Mouse (Mus musculus) C2C12 (cell line): Measurements from ENCODE around the gene Clmp. TPM values are rescaled to one million over a fixed set of nuclear protein-coding genes. Genes with fewer than 3 reads are reported as not detected.
A peak's percentile ranks its signal among the peaks of the same experiment; 100 is the strongest.

ENCODE experiments used
- H3K27me3 ChIP-seq: one replicate; pipeline ENCODE4 v1.6.1; 2011; ENCODE audit not compliant: control insufficient read depth, insufficient read depth, insufficient read length
- H3K36me3 ChIP-seq: one replicate; pipeline ENCODE4 v1.6.1; 2011; ENCODE audit not compliant: control insufficient read depth, insufficient read depth
- H3K4me3 ChIP-seq: one replicate; pipeline ENCODE4 v1.5.1; 2011; ENCODE audit warnings: mild to moderate bottlenecking, control low read depth; ENCODE audit not compliant: poor library complexity, insufficient read depth, severe bottlenecking
- H3K79me2 ChIP-seq: one replicate; pipeline ENCODE4 v1.6.1; 2011; ENCODE audit not compliant: control insufficient read depth, insufficient read depth
- H3K79me3 ChIP-seq: one replicate; pipeline ENCODE4 v1.6.1; 2011; ENCODE audit warnings: low read depth, control low read depth
- H3ac ChIP-seq: one replicate; pipeline ENCODE3; 2011; ENCODE audit warnings: low read depth; ENCODE audit not compliant: control insufficient read depth, insufficient read length
- CEBPB ChIP-seq: IDR thresholded peaks from one replicate; pipeline ENCODE4 v1.6.1; 2011; ENCODE audit warnings: low read depth, mild to moderate bottlenecking, control low read depth, moderate library complexity
- CTCF ChIP-seq: IDR thresholded peaks from one replicate; pipeline ENCODE4 v1.5.1; 2011; ENCODE audit not compliant: control insufficient read depth, insufficient read depth, insufficient read length
- FOSL1 ChIP-seq: IDR thresholded peaks from one replicate; pipeline ENCODE4 v1.8.0; 2011; ENCODE audit warnings: mild to moderate bottlenecking, low read length; ENCODE audit not compliant: poor library complexity, insufficient read depth, severe bottlenecking
- MAX ChIP-seq: IDR thresholded peaks from one replicate; pipeline ENCODE4 v1.6.1; 2011; ENCODE audit warnings: mild to moderate bottlenecking, control low read depth
- MYOD1 ChIP-seq: IDR thresholded peaks from one replicate; pipeline ENCODE4 v1.6.1; 2011; ENCODE audit warnings: low read depth; ENCODE audit not compliant: control insufficient read depth, insufficient read length
- MYOG ChIP-seq: IDR thresholded peaks from one replicate; pipeline ENCODE4 v1.6.1; 2011; ENCODE audit not compliant: control insufficient read depth, insufficient read length; ENCODE audit errors: extremely low read depth
- USF1 ChIP-seq: IDR thresholded peaks from one replicate; pipeline ENCODE4 v1.6.1; 2011; ENCODE audit warnings: low read depth, mild to moderate bottlenecking, control low read depth, moderate library complexity
- long read RNA-seq, 2 experiments: library from polyadenylated mRNA; unstranded; transcript quantifications; one replicate each; pipeline ENCODE4 v2.0.0; 2019 to 2020
- polyA plus RNA-seq: library from polyadenylated mRNA; unstranded; fragments of >200 nt; fragmentation: generic; extraction: Trizol; gene quantifications from one replicate; pipeline ENCODE4 v1.2.1, GENCODE M21; 2012; ENCODE audit warnings: missing spikeins

Gene Clmp
- 13.6 TPM for polyA plus RNA-seq
- long read RNA-seq, experiment 1, full-length matches to known transcripts: 26 of 35 reads
- long read RNA-seq, experiment 1, partial matches to known transcripts: 0 of 35 reads
- long read RNA-seq, experiment 1, other reads (novel, unspliced or antisense): 9 of 35 reads
- long read RNA-seq, experiment 2, full-length matches to known transcripts: 70 of 79 reads
- long read RNA-seq, experiment 2, partial matches to known transcripts: 3 of 79 reads
- long read RNA-seq, experiment 2, other reads (novel, unspliced or antisense): 6 of 79 reads

DNA sequence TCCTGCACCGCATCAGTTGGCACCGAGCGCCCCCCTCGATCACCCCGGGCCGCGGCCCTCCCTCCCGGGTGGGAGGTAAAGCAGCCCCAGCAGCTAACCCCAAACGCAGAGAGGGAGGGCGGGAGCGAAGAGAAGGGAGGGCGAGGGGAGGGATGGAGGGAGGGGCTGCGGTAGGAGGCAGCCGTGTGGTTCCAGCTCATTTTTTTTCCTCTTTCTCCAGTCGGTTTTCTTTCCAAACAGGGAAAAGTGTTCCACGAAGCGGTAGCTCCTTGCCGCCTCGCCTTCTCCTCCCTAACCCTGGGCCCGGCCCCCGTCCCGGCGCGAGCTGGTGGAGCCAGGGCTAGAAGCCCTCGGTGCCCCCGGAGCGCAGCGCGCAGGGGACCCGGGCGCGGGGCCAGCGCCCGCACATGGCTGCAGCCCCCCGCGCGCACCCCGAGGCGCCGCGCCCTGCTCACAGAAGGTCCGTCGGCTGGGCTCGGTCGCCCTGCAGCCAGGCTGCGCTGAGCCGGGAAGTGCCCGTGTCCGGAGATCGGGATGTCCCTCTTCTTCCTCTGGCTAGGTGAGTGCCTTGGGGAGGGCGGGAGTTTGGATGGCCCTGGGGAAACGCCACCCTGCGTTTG, at the start of gene Clmp:
Clmp (plus strand) TSS at position 162 of the 620 bp plus-strand sequence.
- Histone ChIP-seq H3K36me3 (no peaks in the 10 kb centered on the region), H3K79me3 (peaks cover 2% of the 10 kb centered on the region), H3K4me3 (peak within 1 kb of the TSS; percentile 50), H3K27me3 (no peaks in the 10 kb centered on the region), H3K79me2 (peaks cover 24% of the 10 kb centered on the region), H3ac (peak within 1 kb of the TSS; percentile 82)
- TF ChIP-seq FOSL1 (no peak), USF1 (no peak)

DNA sequence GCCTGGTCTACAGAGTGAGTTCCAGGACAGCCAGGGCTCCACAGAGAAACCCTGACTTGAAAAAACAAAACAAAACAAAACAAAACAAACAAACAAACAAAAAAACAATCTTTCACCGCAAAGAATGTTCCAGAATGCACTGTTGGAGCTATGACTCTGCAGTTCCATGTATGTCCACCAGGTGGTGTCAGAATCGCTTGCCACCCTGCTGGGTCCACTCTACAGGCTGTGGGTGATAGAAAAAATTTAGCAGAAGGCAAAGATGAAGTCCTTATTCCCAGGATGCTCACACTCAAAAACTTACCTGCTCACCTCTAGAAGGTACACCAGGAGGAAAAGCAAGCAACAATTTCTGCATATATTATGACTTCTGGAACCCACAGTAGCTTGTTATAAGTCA, 49.7 kb upstream of the Clmp start:
- TF ChIP-seq USF1 (no peak), CTCF (peak; percentile 14), MYOD1 (no peak), MYOG (no peak)

DNA sequence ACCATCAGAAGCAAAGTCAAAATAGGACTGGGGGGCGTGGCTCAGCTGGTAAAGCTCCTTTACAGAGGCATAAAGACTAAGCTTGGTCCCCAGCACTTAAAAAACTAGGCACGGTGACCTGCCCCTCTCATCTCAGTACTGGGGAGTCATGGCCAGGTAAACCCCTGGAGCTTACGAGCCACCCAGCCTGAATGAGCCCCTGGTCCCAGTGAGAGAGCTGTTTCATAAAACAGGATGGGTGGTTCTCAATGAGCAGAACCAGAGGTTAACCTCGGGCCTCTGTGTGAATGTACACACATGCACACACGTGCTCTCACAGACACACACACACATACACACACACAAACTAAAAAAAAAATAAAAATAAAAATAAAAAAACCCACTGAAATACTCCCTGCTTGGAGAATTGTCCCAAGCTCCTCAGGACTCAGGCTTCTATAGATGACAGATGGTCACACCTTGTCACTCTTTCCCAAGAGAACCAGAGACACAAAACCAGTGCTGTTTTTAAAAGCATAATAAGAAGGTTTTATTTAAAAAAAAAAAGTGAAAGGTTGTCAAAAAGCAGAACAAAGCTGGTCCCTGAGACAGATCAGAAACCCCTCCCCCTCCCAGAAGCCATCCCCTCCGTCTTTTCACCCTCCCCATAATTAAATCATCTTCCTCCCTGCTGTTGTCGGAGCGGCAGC, 47.9 kb upstream of the Clmp start:
- no peaks in the 10 kb centered on the region for H3K36me3 ChIP-seq
- no peaks in the 10 kb centered on the region for H3K79me3 ChIP-seq
- TF ChIP-seq CEBPB: no peak
- no peak for TF ChIP-seq CTCF
- no peaks in the 10 kb centered on the region for H3K27me3 ChIP-seq
- H3ac ChIP-seq: no peak overlapping the region
- no peak overlapping the region for H3K4me3 ChIP-seq
- H3K79me2 ChIP-seq: no peaks in the 10 kb centered on the region

More for the DNA sequence above, 49.7 kb upstream of the Clmp start:
- Histone ChIP-seq H3K27me3 (no peaks in the 10 kb centered on the region), H3K36me3 (no peaks in the 10 kb centered on the region), H3K4me3 (no peak overlapping the region), H3K79me3 (no peaks in the 10 kb centered on the region), H3K79me2 (no peaks in the 10 kb centered on the region), H3ac (no peak overlapping the region)

DNA sequence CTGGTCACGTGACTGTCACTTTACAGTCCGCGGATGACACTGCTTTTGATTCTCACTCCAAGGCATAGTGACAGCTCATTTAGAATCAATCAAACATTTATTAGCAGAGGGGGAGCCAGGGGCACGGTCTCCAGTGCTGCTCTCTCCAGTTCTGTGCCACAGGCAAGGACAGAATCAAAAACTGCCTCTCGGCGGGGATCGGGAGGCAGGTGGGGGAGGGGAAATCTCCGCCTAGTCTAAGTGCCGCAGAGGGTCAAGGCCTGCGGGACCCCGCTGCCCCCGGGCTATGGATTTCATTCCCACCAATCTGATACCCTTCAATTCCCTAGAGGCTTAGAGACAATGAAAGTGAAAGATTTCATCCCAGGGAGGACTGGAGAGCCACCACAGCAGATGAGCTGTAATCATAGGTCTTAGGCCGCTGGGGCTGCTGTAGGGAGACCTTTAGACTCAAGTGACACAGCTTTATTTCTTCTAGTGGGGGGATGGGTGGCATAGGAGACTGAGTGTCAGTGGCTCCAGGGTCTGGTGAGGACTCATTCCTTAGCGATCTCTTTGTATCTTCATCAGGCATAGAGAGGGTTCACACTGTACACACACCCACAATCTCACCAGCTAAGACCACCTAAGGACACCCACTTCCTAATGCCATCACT, 47.2 kb upstream of the Clmp start:
- no peak overlapping the region for H3ac ChIP-seq
- TF ChIP-seq CEBPB: no peak
- TF ChIP-seq CTCF: no peak
- TF ChIP-seq MAX: no peak
- TF ChIP-seq USF1: no peak
- TF ChIP-seq MYOG: no peak
- no peak for TF ChIP-seq MYOD1
- TF ChIP-seq FOSL1: no peak
- H3K79me3 ChIP-seq: no peaks in the 10 kb centered on the region
- H3K27me3 ChIP-seq: no peaks in the 10 kb centered on the region
- no peaks in the 10 kb centered on the region for H3K79me2 ChIP-seq
- no peak overlapping the region for H3K4me3 ChIP-seq
- H3K36me3 ChIP-seq: no peaks in the 10 kb centered on the region

DNA sequence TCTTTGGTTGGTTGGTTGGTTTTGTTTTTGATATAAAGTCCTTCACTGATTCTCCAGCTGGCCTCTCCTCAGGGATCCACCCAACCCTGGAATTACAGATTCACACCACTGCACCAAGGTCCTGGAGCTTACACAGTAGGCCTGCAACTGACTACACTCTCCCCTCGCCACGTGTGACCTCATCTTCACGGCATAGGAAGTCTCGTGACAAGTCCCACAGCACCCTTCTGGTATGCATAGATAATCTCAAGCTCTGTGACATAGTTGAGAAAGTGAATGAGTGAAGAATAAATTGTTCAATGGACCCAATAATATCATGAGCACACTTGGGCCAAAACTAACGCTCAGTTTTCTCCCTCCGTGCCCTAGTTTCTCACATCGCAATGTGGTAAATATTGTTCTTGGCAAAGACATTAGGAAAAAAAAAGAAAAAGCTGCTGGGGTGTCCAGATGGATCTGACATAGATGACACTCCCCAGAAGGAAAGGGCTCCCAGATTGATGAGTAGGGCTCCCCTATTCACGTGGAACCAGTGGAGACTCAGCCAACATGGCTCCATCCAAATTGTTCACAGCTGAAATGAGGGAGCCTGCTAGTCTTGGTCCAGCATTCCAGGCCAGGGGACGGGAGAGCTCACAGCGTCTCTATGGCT, 46.1 kb upstream of the Clmp start:
- no peaks in the 10 kb centered on the region for H3K36me3 ChIP-seq
- TF ChIP-seq MAX (no peak), USF1 (no peak), MYOG (no peak), CTCF (no peak), MYOD1 (no peak), CEBPB (no peak), FOSL1 (no peak)
- no peaks in the 10 kb centered on the region for H3K79me2 ChIP-seq
- H3ac ChIP-seq: no peak overlapping the region
- no peaks in the 10 kb centered on the region for H3K79me3 ChIP-seq
- H3K4me3 ChIP-seq: no peak overlapping the region
- no peaks in the 10 kb centered on the region for H3K27me3 ChIP-seq
